Mouse (Mus musculus) small intestine, adult 2 months (tissue): Measurements from ENCODE around the gene Atf5.

Experiments
- CTCF ChIP-seq: fragments of 200-500 bp; IDR thresholded peaks from 2 replicates; pipeline ENCODE4 v1.5.1; 2012; ENCODE audit warnings: low read depth, mild to moderate bottlenecking, control low read depth, inconsistent platforms, low read length, moderate library complexity, mixed read lengths; ENCODE audit not compliant: insufficient replicate concordance, insufficient read length; ENCODE audit errors: extremely low read depth
- POLR2A ChIP-seq: fragments of 200-500 bp; IDR thresholded peaks from 2 replicates; pipeline ENCODE4 v1.6.1; 2012; ENCODE audit warnings: low read depth, mild to moderate bottlenecking, control low read depth, inconsistent platforms, low read length, moderate library complexity

GRCm38 (mm10) chr7:44790066-44790465 is 26.4 kb downstream of the Atf5 start:
- TF ChIP-seq POLR2A = no peak
- TF ChIP-seq CTCF = no peak
